Mouse (Mus musculus) hindbrain, embryonic 14.5 days (tissue): ENCODE data around the gene Fam129a. TPM values are rescaled to one million over a fixed set of nuclear protein-coding genes. Genes with fewer than 3 reads are reported as not detected.

Source experiments
- ATAC-seq: fragments of 200-750 bp; cut with Nextera tagmentation; 2 replicates; pipeline ENCODE4 v1.8.0; 2017; ENCODE audit warnings: moderate number of reproducible peaks, mild to moderate bottlenecking, moderate TSS enrichment, moderate library complexity; ENCODE audit not compliant: low FRiP score
- DNase-seq: peaks from one replicate; pipeline ENCODE4 v3.0.0-alpha.2; 2015; ENCODE audit warnings: low spot score
- H3K27ac ChIP-seq: fragments of 300-500 bp; sonication (generic); 2 replicates; pipeline ENCODE4 v1.5.1; 2014; ENCODE audit warnings: mild to moderate bottlenecking, moderate library complexity
- H3K27me3 ChIP-seq: fragments of 300-500 bp; sonication (generic); 2 replicates; pipeline ENCODE4 v1.6.1; 2014; ENCODE audit warnings: mild to moderate bottlenecking, low read length, mixed read lengths; ENCODE audit not compliant: control insufficient read depth, insufficient read depth
- H3K36me3 ChIP-seq: fragments of 300-500 bp; sonication (generic); replicated peaks from 2 replicates; pipeline ENCODE4 v1.6.1; 2014; ENCODE audit not compliant: control insufficient read depth, insufficient read depth
- H3K4me1 ChIP-seq: fragments of 300-500 bp; sonication (generic); replicated peaks from 2 replicates; pipeline ENCODE4 v1.6.1; 2014; ENCODE audit warnings: antibody characterized with exemption, low read length, mixed read lengths; ENCODE audit not compliant: control insufficient read depth, insufficient read depth
- H3K4me2 ChIP-seq: fragments of 300-500 bp; sonication (generic); replicated peaks from 2 replicates; pipeline ENCODE4 v1.6.1; 2014; ENCODE audit warnings: mild to moderate bottlenecking, moderate library complexity
- H3K4me3 ChIP-seq: fragments of 300-500 bp; sonication (generic); replicated peaks from 2 replicates; pipeline ENCODE4 v1.5.1; 2014; ENCODE audit warnings: mild to moderate bottlenecking, low read length
- H3K9ac ChIP-seq: fragments of 300-500 bp; sonication (generic); 2 replicates; pipeline ENCODE4 v1.6.1; 2014
- H3K9me3 ChIP-seq: fragments of 300-500 bp; sonication (generic); 2 replicates; pipeline ENCODE4 v1.6.1; 2016; ENCODE audit warnings: low read length; ENCODE audit not compliant: control insufficient read depth
- WGBS: fragments of 180-500 bp; shearing (Covaris S2); extraction: QIAGEN DNeasy Blood & Tissue Kit; methylation state at CpG from one replicate; pipeline ENCODE4 v1.1.7; 2014; 5-methylcytosine and 5-hydroxymethylcytosine counted together
- polyA plus RNA-seq: library from polyadenylated mRNA; unstranded; fragments of >200 nt; fragmentation: Nextera tagmentation; extraction: Ambion mirVana; gene quantifications from 2 replicates; pipeline ENCODE4 v1.2.1, GENCODE M21; 2014

Fam129a gene
- polyA plus RNA-seq, 1 experiment from 2014 or later = 0.99 TPM

DNA sequence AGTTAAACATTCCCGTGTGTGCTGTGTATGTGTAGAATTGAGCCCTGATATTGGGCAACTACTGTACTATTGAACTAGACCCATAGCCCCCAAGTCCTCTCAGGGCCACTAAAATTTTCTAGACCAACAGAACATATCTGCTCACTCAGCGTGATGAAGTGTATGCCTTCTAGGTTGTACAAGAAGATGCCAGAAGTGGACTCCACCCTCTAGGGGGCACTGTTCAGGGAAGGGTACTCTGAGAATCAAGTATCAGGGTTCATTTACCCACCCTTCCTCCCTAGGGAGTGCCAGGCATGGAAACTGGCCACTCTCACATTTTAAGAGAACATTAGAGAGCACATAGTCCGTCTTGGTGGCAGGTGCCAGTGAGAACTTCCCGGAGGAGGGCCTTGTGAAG lies 77.1 kb downstream of the Fam129a start:
- Histone ChIP-seq H3K27me3 (no peaks in the 10 kb centered on the region), H3K4me1 (no peaks in the 10 kb centered on the region), H3K4me3 (no peak overlapping the region), H3K27ac (no peak overlapping the region), H3K36me3 (no peaks in the 10 kb centered on the region), H3K9ac (no peak overlapping the region), H3K4me2 (no peak overlapping the region), H3K9me3 (no peaks in the 10 kb centered on the region)
- DNase-seq = no peak
- WGBS = 91% methylated on average over 4 of the region's 4 CpGs
- ATAC-seq = no peak

DNA sequence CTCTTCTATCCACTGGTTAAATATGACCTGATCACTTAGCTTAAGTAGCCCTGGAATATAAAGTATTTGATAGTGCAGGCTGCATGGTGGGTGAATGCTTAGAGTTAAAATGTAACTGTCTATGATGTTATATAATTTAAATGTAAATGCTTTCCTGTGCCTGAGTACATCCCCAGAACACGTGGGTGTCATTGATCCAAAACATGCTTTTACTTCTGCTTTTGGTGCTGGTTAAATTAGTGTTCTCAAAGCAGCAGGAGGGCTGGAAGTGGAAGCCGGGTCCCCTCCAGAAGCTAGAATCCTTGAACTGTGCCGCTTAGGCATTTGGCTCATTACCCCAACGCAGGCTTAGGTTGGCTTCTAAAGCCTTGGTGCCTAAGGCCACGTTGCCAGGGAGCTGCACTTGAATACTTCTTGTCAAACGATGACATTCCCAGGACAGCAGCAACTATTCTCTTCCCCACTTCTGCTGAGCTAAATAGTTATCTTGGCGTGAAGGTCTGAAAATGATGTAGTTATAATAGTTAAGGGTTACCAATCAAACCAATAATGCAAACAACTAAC lies 86.1 kb downstream of the Fam129a start:
- ATAC-seq = no peak
- 56% methylated on average over 7 of the region's 7 CpGs for WGBS
- no peak for DNase-seq

GRCm38 (mm10) chr1:151658291-151658830 lies 87.4 kb downstream of the Fam129a start:
- DNase-seq (no peak), ATAC-seq (no peak)

More for the DNA sequence above, 86.1 kb downstream of the Fam129a start:
- no peaks in the 10 kb centered on the region for H3K36me3 ChIP-seq
- H3K9ac ChIP-seq = no peak overlapping the region
- H3K4me3 ChIP-seq = no peak overlapping the region
- H3K27ac ChIP-seq = no peak overlapping the region
- H3K4me2 ChIP-seq = no peak overlapping the region
- no peaks in the 10 kb centered on the region for H3K27me3 ChIP-seq
- peaks cover 3% of the 10 kb centered on the region; the same call in 1 of the 2 replicates for H3K4me1 ChIP-seq
- H3K9me3 ChIP-seq = no peaks in the 10 kb centered on the region

GRCm38 (mm10) chr1:151659636-151660035 lies 88.7 kb downstream of the Fam129a start:
- no peak overlapping the region for H3K27ac ChIP-seq
- H3K4me1 ChIP-seq = peaks cover 3% of the 10 kb centered on the region; the same call in 1 of the 2 replicates
- H3K4me3 ChIP-seq = no peak overlapping the region
- ATAC-seq = no peak
- H3K9me3 ChIP-seq = no peaks in the 10 kb centered on the region
- H3K36me3 ChIP-seq = no peaks in the 10 kb centered on the region
- no peak overlapping the region for H3K9ac ChIP-seq
- no peak overlapping the region for H3K4me2 ChIP-seq
- WGBS = 84% methylated on average over 8 of the region's 8 CpGs
- DNase-seq = no peak
- no peaks in the 10 kb centered on the region for H3K27me3 ChIP-seq

More at GRCm38 (mm10) chr1:151658291-151658830, 87.4 kb downstream of the Fam129a start:
- no peak overlapping the region for H3K4me3 ChIP-seq
- 80% methylated on average over 19 of the region's 19 CpGs for WGBS
- no peaks in the 10 kb centered on the region for H3K27me3 ChIP-seq
- H3K27ac ChIP-seq = no peak overlapping the region
- no peaks in the 10 kb centered on the region for H3K36me3 ChIP-seq
- H3K4me2 ChIP-seq = no peak overlapping the region
- H3K9ac ChIP-seq = no peak overlapping the region
- peaks cover 3% of the 10 kb centered on the region; the same call in 1 of the 2 replicates for H3K4me1 ChIP-seq
- H3K9me3 ChIP-seq = no peaks in the 10 kb centered on the region

GRCm38 (mm10) chr1:151660251-151660650 lies 89.3 kb downstream of the Fam129a start:
- no peaks in the 10 kb centered on the region for H3K27me3 ChIP-seq
- no peak for ATAC-seq
- H3K27ac ChIP-seq = no peak overlapping the region
- 89% methylated on average over 4 of the region's 4 CpGs for WGBS
- H3K4me3 ChIP-seq = no peak overlapping the region
- no peak for DNase-seq
- no peak overlapping the region for H3K9ac ChIP-seq
- H3K9me3 ChIP-seq = no peaks in the 10 kb centered on the region
- H3K4me2 ChIP-seq = no peak overlapping the region
- no peaks in the 10 kb centered on the region for H3K36me3 ChIP-seq
- H3K4me1 ChIP-seq = peaks cover 3% of the 10 kb centered on the region; the same call in 1 of the 2 replicates

DNA sequence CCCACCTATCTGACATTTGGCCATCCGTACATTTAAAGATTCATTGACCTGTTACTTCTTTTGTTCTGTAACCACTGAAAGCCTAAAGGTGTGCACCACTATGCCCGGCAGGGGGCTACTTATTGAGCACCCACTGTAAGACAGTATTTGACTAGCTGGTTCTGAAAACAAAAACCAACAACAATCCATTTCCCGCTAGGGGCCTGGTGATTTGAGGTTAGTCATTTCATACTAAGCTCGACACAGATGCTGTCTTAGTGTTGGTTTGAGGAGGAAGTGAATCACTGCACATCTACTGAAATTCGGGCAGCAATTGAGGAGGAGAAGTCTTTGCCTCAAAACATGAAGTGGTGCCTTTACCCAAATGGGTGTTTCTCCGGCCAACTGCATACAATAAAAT lies 89.9 kb downstream of the Fam129a start:
- Histone ChIP-seq H3K36me3 (no peaks in the 10 kb centered on the region), H3K9ac (no peak overlapping the region), H3K4me2 (no peak overlapping the region), H3K9me3 (no peaks in the 10 kb centered on the region), H3K4me1 (peaks cover 3% of the 10 kb centered on the region; the same call in 1 of the 2 replicates), H3K27me3 (no peaks in the 10 kb centered on the region), H3K27ac (no peak overlapping the region), H3K4me3 (no peak overlapping the region)
- ATAC-seq = no peak
- 93% methylated on average over 6 of the region's 6 CpGs for WGBS
- no peak for DNase-seq

GRCm38 (mm10) chr1:151661684-151662439 lies 90.9 kb downstream of the Fam129a start:
- Histone ChIP-seq H3K4me1 (peaks cover 3% of the 10 kb centered on the region; the same call in 1 of the 2 replicates), H3K9ac (no peak overlapping the region), H3K27ac (no peak overlapping the region), H3K4me3 (no peak overlapping the region), H3K36me3 (no peaks in the 10 kb centered on the region), H3K9me3 (no peaks in the 10 kb centered on the region), H3K27me3 (no peaks in the 10 kb centered on the region), H3K4me2 (no peak overlapping the region)
- ATAC-seq (no peak), DNase-seq (no peak)
- WGBS = 89% methylated on average over 7 of the region's 7 CpGs

DNA sequence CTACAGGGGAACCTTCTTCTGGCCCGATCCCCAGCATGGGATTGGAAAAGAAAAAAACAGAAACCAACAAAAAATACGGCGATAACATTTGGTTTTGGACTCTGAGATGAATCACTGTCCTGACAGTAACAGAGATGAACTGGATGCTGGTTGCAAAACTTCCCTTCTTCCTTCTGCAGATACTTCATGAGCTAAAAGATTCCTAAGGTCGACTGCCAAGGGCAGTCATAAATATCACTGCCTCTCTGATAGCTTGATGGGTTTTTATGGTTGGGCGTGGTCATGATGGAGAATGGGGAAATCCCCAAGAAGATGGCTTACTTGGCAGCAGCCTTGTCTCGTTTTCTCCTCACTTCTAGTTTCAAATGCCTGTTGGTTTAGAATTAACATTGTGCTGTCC lies 92.0 kb downstream of the Fam129a start:
- no peak for DNase-seq
- Histone ChIP-seq H3K27ac (no peak overlapping the region), H3K4me3 (no peak overlapping the region), H3K9me3 (no peaks in the 10 kb centered on the region), H3K4me2 (no peak overlapping the region), H3K4me1 (peaks cover 3% of the 10 kb centered on the region; the same call in 1 of the 2 replicates), H3K36me3 (no peaks in the 10 kb centered on the region), H3K9ac (no peak overlapping the region), H3K27me3 (no peaks in the 10 kb centered on the region)
- ATAC-seq = no peak
- 88% methylated on average over 6 of the region's 6 CpGs for WGBS

DNA sequence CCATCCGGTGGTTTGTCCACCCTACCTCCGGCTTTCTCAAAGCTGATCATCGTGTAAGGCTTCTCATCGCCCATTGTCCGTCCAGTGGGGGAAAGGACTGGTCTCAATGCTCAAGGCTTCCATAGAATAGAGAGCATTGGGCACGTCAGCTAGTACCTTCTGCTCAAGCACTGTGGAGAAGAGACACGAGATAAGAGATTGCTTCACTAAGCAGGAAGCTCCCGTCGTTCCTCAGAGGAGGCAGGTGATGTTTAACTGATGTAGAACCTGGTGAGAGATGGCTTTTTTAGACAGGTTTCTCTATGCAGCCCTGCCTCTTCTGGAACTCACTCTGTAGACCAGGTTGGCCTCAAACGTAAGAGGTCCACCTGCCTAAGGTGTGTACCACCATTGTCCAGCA lies 93.4 kb downstream of the Fam129a start:
- no peaks in the 10 kb centered on the region for H3K9me3 ChIP-seq
- H3K27ac ChIP-seq = no peak overlapping the region
- ATAC-seq (no peak), DNase-seq (no peak)
- no peaks in the 10 kb centered on the region for H3K4me1 ChIP-seq
- H3K36me3 ChIP-seq = no peaks in the 10 kb centered on the region
- H3K4me2 ChIP-seq = no peak overlapping the region
- H3K9ac ChIP-seq = no peak overlapping the region
- H3K27me3 ChIP-seq = no peaks in the 10 kb centered on the region
- WGBS = 91% methylated on average over 10 of the region's 10 CpGs
- no peak overlapping the region for H3K4me3 ChIP-seq
